Mouse (Mus musculus) frontal cortex, postnatal 14 days (tissue): ENCODE measurements around the gene Smok2b.
"Not testable (repeated sequence)": the region's sequence is repeated elsewhere in the genome, so short reads cannot be mapped to it uniquely, and the experiment has no call there.

Experiments used
- DNase-seq, 2 experiments: peaks; one replicate each; pipeline ENCODE4 v3.0.0; 2022; ENCODE audit warnings: low spot score in 2 of 2

Gene Smok2b

GRCm38 (mm10) chr17:13240807-13241727 lies 11.0 kb downstream of the Smok2b start:
- not testable (repeated sequence) for DNase-seq

- DNase-seq = not testable (repeated sequence)
Observed at GRCm38 (mm10) chr17:13254786-13255185, 24.7 kb downstream of the Smok2b start.
